Mouse (Mus musculus) kidney, postnatal 0 days (tissue): ENCODE data around the gene Nox4. TPM values are rescaled to one million over a fixed set of nuclear protein-coding genes. Genes with fewer than 3 reads are reported as not detected.

Source experiments
- ATAC-seq: fragments of 200-750 bp; cut with Nextera tagmentation; replicated peaks from 2 replicates; pipeline ENCODE4 v1.8.0; 2017; ENCODE audit warnings: low read depth, moderate number of reproducible peaks, moderate TSS enrichment, moderate library complexity; ENCODE audit not compliant: low FRiP score
- DNase-seq: peaks from one replicate; pipeline ENCODE4 v3.0.0-alpha.2; 2016; ENCODE audit warnings: low spot score
- H3K27ac ChIP-seq: fragments of 300-500 bp; sonication (generic); 2 replicates; pipeline ENCODE4 v1.5.1; 2014; ENCODE audit warnings: mild to moderate bottlenecking
- H3K27me3 ChIP-seq: fragments of 300-500 bp; sonication (generic); 2 replicates; pipeline ENCODE4 v1.6.1; 2014; ENCODE audit warnings: low read length, mixed read lengths; ENCODE audit not compliant: insufficient read depth
- H3K36me3 ChIP-seq: fragments of 300-500 bp; sonication (generic); 2 replicates; pipeline ENCODE4 v1.6.1; 2014; ENCODE audit warnings: low read length, mixed read lengths; ENCODE audit not compliant: insufficient read depth
- H3K4me1 ChIP-seq: fragments of 300-500 bp; sonication (generic); replicated peaks from 2 replicates; pipeline ENCODE4 v1.6.1; 2014; ENCODE audit warnings: antibody characterized with exemption, low read length, mixed read lengths; ENCODE audit not compliant: insufficient read depth
- H3K4me2 ChIP-seq: fragments of 300-500 bp; sonication (generic); 2 replicates; pipeline ENCODE4 v1.6.1; 2014; ENCODE audit warnings: mild to moderate bottlenecking, low read length, moderate library complexity, mixed read lengths
- H3K4me3 ChIP-seq: fragments of 300-500 bp; sonication (generic); replicated peaks from 2 replicates; pipeline ENCODE4 v1.5.1; 2014; ENCODE audit warnings: low read depth, low read length
- H3K9ac ChIP-seq: fragments of 300-500 bp; sonication (generic); 2 replicates; pipeline ENCODE4 v1.6.1; 2014; ENCODE audit warnings: low read depth, low read length
- H3K9me3 ChIP-seq: fragments of 300-500 bp; sonication (generic); replicated peaks from 2 replicates; pipeline ENCODE4 v1.6.1; 2016; ENCODE audit warnings: low read length, inconsistent platforms, mixed read lengths
- CTCF ChIP-seq: IDR thresholded peaks from 2 replicates; pipeline ENCODE4 v1.5.1; 2016; ENCODE audit warnings: antibody characterized with exemption, low read depth, mild to moderate bottlenecking, moderate library complexity
- WGBS: fragments of 180-500 bp; shearing (Covaris S2); extraction: QIAGEN DNeasy Blood & Tissue Kit; methylation state at CpG from one replicate; pipeline ENCODE4 v1.1.7; 2014; 5-methylcytosine and 5-hydroxymethylcytosine counted together
- polyA plus RNA-seq: library from polyadenylated mRNA; unstranded; fragments of >200 nt; fragmentation: Nextera tagmentation; extraction: Ambion mirVana; gene quantifications from 2 replicates; pipeline ENCODE4 v1.2.1, GENCODE M21; 2015

Gene Nox4
- polyA plus RNA-seq, 1 experiment from 2014 or later, result 9.8 TPM

DNA sequence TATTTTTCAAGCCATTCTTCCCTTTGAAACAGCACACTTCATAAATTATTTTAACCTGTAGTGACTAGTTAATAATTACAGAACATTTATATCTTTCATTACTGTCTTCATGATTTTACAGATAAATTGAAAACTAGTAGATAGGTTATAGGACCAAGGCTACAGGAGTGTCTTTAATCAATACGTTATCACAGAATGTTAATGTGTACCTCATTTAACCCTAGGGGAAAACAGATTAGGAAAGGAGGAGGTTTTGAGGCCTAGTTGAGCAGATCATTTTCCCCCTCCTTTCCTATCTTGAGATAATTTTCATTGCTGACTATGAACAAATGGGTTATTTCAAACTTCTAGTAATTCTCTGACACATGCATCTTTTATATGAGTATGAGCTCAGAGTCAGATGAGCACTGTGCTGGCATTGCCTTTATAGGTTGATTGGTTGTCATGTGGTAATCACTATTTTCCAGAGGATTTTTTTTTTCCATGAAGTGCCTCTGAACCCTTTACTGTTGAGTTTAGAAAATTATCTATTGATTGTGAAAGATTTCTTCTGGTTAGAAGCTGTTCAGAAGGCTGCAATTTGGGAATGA is 57.9 kb downstream of the Nox4 start:
- no peak for ATAC-seq
- 83% methylated on average over 1 of the region's 1 CpGs for WGBS

DNA sequence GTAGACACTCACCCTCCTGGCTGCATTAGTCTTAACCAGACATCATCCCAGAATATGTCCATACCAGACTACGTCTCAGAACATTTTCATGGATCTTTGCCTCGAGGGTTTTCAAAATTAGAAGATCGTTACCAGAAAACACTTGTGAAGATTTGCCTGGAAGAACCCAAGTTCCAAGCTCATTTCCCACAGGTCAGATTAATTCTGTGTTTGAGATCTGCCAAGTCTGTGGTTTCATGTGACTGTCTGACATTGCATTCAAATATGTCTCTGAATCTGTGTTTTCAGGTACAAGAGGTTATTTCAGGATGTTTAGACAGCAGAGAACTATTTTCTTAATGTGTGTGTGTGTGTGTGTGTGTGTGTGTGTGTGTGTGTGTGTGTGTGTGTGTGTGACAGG is 75.7 kb downstream of the Nox4 start:
- H3K4me1 ChIP-seq, result no peaks in the 10 kb centered on the region
- no peaks in the 10 kb centered on the region for H3K36me3 ChIP-seq
- TF ChIP-seq CTCF, result no peak
- no peak overlapping the region for H3K4me2 ChIP-seq
- DNase-seq, result no peak
- H3K4me3 ChIP-seq, result no peak overlapping the region
- H3K27ac ChIP-seq, result no peak overlapping the region
- H3K9ac ChIP-seq, result no peak overlapping the region
- ATAC-seq, result no peak
- no peaks in the 10 kb centered on the region for H3K27me3 ChIP-seq
- H3K9me3 ChIP-seq, result no peaks in the 10 kb centered on the region
- 92% methylated on average over 3 of the region's 3 CpGs for WGBS

More for the DNA sequence above, 57.9 kb downstream of the Nox4 start:
- Histone ChIP-seq H3K4me3 (no peak overlapping the region), H3K27ac (no peak overlapping the region), H3K27me3 (no peaks in the 10 kb centered on the region), H3K4me1 (no peaks in the 10 kb centered on the region), H3K9me3 (no peaks in the 10 kb centered on the region), H3K36me3 (no peaks in the 10 kb centered on the region), H3K9ac (no peak overlapping the region), H3K4me2 (no peak overlapping the region)
- no peak for DNase-seq
- no peak for TF ChIP-seq CTCF

DNA sequence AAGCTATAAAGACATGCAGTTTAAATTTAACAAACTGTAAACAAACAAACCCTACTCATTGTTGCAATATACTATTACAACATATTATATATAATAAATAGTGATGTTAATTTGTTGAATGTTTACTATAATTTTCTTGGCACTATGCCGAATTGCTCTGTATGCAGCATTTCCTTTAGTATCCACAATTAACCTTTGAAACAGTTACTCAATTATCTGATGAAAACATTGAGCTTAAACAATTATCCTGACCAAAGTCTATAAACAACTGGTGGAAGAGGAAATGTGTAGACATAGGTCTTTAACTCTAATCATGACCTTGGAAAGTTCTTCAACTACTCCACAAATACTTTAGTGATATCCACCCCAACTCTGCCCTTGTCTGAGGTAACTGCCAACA is 76.2 kb downstream of the Nox4 start:
- Histone ChIP-seq H3K27me3 (no peaks in the 10 kb centered on the region), H3K4me3 (no peak overlapping the region), H3K4me1 (no peaks in the 10 kb centered on the region), H3K4me2 (no peak overlapping the region), H3K36me3 (no peaks in the 10 kb centered on the region), H3K9me3 (no peaks in the 10 kb centered on the region), H3K9ac (no peak overlapping the region), H3K27ac (no peak overlapping the region)
- DNase-seq, result no peak
- no peak for TF ChIP-seq CTCF
- WGBS, result 86% methylated on average over 1 of the region's 1 CpGs
- ATAC-seq, result no peak

GRCm38 (mm10) chr7:87330782-87331558 is 85.1 kb downstream of the Nox4 start:
- no peak overlapping the region for H3K4me3 ChIP-seq
- no peaks in the 10 kb centered on the region for H3K9me3 ChIP-seq
- ATAC-seq, result no peak
- TF ChIP-seq CTCF, result no peak
- H3K27me3 ChIP-seq, result no peaks in the 10 kb centered on the region
- no peaks in the 10 kb centered on the region for H3K36me3 ChIP-seq
- H3K4me2 ChIP-seq, result no peak overlapping the region
- no peaks in the 10 kb centered on the region for H3K4me1 ChIP-seq
- H3K9ac ChIP-seq, result no peak overlapping the region
- DNase-seq, result no peak
- no peak overlapping the region for H3K27ac ChIP-seq
- 91% methylated on average over 5 of the region's 5 CpGs for WGBS

GRCm38 (mm10) chr7:87345598-87345997 is 99.7 kb downstream of the Nox4 start:
- 74% methylated on average over 3 of the region's 3 CpGs for WGBS
- no peak for ATAC-seq
- TF ChIP-seq CTCF, result no peak

GRCm38 (mm10) chr7:87352818-87353217 is 106.9 kb downstream of the Nox4 start:
- Histone ChIP-seq H3K27ac (no peak overlapping the region), H3K36me3 (no peaks in the 10 kb centered on the region), H3K4me1 (no peaks in the 10 kb centered on the region), H3K9me3 (no peaks in the 10 kb centered on the region), H3K4me3 (no peak overlapping the region), H3K4me2 (no peak overlapping the region), H3K9ac (no peak overlapping the region), H3K27me3 (no peaks in the 10 kb centered on the region)
- TF ChIP-seq CTCF, result no peak
- ATAC-seq (no peak), DNase-seq (peak; percentile 11)
- WGBS, result 45% methylated on average over 2 of the region's 2 CpGs

More at GRCm38 (mm10) chr7:87345598-87345997, 99.7 kb downstream of the Nox4 start:
- no peaks in the 10 kb centered on the region for H3K9me3 ChIP-seq
- H3K4me2 ChIP-seq, result no peak overlapping the region
- H3K4me1 ChIP-seq, result no peaks in the 10 kb centered on the region
- H3K27me3 ChIP-seq, result no peaks in the 10 kb centered on the region
- H3K27ac ChIP-seq, result no peak overlapping the region
- no peak overlapping the region for H3K4me3 ChIP-seq
- no peak for DNase-seq
- no peaks in the 10 kb centered on the region for H3K36me3 ChIP-seq
- no peak overlapping the region for H3K9ac ChIP-seq
